Mouse (Mus musculus) c-Kit-positive CD71-positive TER-119-negative erythroid progenitor cells, embryonic 14.5 days (primary cell): Measurements from ENCODE around the gene Cers6.

Source experiments
- DNase-seq: peaks from one replicate; pipeline ENCODE4 v3.0.0-alpha.2; 2013; ENCODE audit warnings: low read depth

Gene Cers6

GRCm38 (mm10) chr2:69071440-69072235, 210.4 kb downstream of the Cers6 start:
- DNase-seq: no peak

GRCm38 (mm10) chr2:69077189-69077588, 215.9 kb downstream of the Cers6 start:
- DNase-seq: no peak

- DNase-seq: no peak
Measured at GRCm38 (mm10) chr2:69080760-69081159, 219.5 kb downstream of the Cers6 start.

GRCm38 (mm10) chr2:69082499-69083197, 221.4 kb downstream of the Cers6 start:
- DNase-seq: no peak

GRCm38 (mm10) chr2:69083198-69083509, 221.9 kb downstream of the Cers6 start:
- no peak for DNase-seq

GRCm38 (mm10) chr2:69084416-69084815, 223.2 kb downstream of the Cers6 start:
- DNase-seq: no peak

GRCm38 (mm10) chr2:69086505-69087260, 225.4 kb downstream of the Cers6 start:
- DNase-seq: no peak

GRCm38 (mm10) chr2:69095836-69096235, 234.6 kb downstream of the Cers6 start:
- no peak for DNase-seq

- DNase-seq: no peak
Measured at GRCm38 (mm10) chr2:69096821-69097220, 235.6 kb downstream of the Cers6 start.

- no peak for DNase-seq
Measured at GRCm38 (mm10) chr2:69097526-69097925, 236.3 kb downstream of the Cers6 start.

GRCm38 (mm10) chr2:69098701-69099100, 237.5 kb downstream of the Cers6 start:
- no peak for DNase-seq

GRCm38 (mm10) chr2:69099147-69099546, 237.9 kb downstream of the Cers6 start:
- DNase-seq: no peak

- peak; percentile 10 for DNase-seq
Measured at GRCm38 (mm10) chr2:69100706-69101105, 239.5 kb downstream of the Cers6 start.

GRCm38 (mm10) chr2:69103526-69103925, 242.3 kb downstream of the Cers6 start:
- no peak for DNase-seq

- no peak for DNase-seq
Measured at GRCm38 (mm10) chr2:69104511-69105145, 243.4 kb downstream of the Cers6 start.

- no peak for DNase-seq
Measured at GRCm38 (mm10) chr2:69109246-69109645, 248.0 kb downstream of the Cers6 start.

GRCm38 (mm10) chr2:69109710-69110109, 248.5 kb downstream of the Cers6 start:
- no peak for DNase-seq

- no peak for DNase-seq
Measured at GRCm38 (mm10) chr2:69112609-69113008, 251.4 kb downstream of the Cers6 start.

- DNase-seq: no peak
Measured at GRCm38 (mm10) chr2:69113829-69114547, 252.7 kb downstream of the Cers6 start.

GRCm38 (mm10) chr2:69115921-69116320, 254.7 kb downstream of the Cers6 start:
- DNase-seq: no peak

GRCm38 (mm10) chr2:69116767-69117166, 255.5 kb downstream of the Cers6 start:
- DNase-seq: no peak

- no peak for DNase-seq
Measured at GRCm38 (mm10) chr2:69118994-69119393, 257.8 kb downstream of the Cers6 start.
